Mouse (Mus musculus) gonadal fat pad, adult 2 months (tissue): ENCODE data around the gene Mkln1. TPM values are rescaled to one million over a fixed set of nuclear protein-coding genes. Genes with fewer than 3 reads are reported as not detected.
"Not testable (repeated sequence)": the region's sequence is repeated elsewhere in the genome, so short reads cannot be mapped to it uniquely, and the experiment has no call there.

Experiments
- DNase-seq: peaks from one replicate; pipeline ENCODE4 v3.0.0-alpha.2; 2012; ENCODE audit warnings: low read depth
- polyA plus RNA-seq: library from polyadenylated mRNA; depleted of rRNA; stranded (reverse); fragments of >200 nt; gene quantifications from 2 replicates; pipeline ENCODE4 v1.2.3, GENCODE M21; 2012; rRNA removed

Gene Mkln1
- polyA plus RNA-seq, 1 experiment = 35.8 TPM

GRCm38 (mm10) chr6:31549361-31550051, 151.0 kb downstream of the Mkln1 start:
- DNase-seq = no peak

GRCm38 (mm10) chr6:31550876-31551532, 152.5 kb downstream of the Mkln1 start:
- no peak for DNase-seq

DNA sequence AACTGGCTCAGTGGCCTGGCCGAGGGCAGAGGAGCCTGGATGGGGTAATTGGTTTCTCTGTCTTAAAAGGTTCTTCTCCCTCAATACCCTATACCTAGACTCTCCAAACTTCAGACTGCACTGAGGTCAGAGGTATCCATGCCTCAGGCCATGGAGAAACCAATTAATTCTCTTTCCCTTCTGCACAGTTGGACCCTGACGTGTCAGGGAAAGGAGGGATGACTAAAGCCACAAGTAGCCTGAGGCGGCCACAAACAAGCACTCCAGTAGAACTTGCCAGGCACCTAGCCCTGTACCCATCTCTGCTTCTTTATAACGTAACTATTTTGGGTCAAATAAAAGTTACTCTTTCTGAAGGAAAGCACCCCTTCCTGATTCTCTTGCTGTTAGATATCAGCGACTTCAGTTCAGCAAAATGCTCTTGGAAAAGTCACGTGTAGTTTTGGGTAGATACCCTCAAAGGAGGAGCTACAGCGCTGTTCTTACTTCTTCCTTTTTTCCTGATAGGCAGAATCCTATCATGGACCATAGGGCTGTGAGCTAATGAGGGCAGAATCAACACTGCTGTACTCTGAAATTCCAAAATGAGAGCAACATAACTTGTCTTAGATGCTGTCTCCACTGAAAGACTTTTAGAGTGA, 158.0 kb downstream of the Mkln1 start:
- no peak for DNase-seq

DNA sequence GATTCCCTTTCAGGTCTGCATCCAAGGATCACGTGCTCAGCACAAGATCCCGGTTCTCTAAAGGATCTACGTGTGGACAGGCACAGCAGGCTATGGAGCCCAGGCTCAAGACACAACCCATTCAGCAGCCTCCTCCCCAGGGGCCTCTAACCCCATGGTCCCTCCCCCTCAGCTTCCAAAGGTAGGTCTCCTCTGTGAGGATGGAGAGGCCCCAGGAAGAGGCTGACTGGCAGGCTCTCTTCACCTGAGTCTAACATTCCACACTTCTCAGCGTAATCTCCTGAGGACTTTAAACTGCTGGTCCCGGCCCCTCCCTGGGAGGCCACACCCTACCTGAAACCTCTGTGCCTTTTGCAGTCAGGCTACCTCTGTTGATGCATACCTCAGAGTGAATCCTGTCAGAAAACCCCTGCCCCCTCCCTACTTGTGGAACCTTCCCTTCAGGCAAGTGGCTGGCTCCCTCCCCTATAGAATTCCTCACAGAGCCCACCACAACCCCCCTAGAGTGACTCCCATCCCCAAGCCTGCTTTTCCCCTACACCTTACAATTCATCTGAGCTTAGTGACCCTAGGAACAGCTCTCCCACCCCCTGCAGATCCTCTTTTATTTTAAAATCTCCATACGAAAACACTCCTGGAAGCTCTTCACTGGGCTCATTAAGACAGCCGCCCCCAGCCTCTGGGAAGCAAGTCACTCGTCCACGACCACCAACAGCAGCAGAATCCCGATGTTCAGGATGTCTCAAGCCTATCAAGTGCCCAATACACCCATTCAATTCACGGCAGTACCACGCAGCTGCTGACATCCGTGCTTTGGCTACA, 161.8 kb downstream of the Mkln1 start:
- no peak for DNase-seq

DNA sequence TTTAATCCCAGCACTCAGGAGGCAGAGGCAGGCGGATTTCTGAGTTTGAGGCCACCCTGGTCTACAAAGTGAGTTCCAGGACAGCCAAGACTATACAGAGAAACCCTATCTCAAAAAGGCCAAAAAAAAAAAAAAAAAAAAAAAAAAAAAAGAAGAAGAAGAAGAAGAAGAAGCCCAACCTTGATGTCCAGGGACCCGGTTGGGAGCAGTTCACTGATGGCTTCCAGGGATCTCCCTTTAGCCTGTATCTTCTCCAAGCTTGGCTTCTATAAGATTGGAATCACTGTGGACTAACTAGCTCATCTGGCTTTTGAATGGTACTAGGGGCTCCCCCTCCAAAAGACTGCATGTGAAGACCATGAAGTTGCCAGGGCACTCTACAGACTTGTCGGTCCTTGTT, 163.4 kb downstream of the Mkln1 start:
- not testable (repeated sequence) for DNase-seq

DNA sequence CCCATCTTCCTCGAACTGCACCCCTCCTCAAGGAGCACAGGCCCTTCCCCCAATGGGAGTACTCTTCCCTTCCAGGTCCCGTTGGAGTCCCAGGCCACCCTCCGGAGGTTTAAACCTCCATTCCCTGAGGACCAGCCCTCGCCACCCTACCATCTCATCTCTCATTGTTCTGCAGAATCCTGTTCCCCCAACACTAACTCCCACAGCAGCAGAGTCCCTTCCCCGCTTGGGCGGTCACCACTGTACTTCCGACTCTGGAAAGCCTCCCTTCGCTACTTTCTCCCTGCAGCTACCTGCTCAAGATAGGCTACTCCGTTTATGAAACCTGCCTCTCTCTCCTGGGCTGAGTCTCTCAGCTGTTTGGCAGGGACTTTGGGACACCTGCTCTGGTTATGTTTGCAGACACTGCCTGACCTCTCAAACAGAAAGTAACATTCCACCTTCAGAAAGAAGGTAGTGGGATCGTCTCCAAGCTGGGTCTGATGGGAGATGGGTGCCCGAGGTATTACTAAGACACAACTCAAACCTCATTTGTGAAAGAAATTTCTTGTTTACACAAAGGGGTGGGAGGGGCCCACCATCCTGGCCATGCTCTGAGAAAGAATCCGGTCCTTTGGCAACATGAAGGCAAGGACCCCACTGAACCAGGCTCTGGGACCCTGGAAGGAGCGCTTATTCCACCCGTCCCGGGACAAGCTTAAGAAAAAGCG, 164.0 kb downstream of the Mkln1 start:
- DNase-seq = no peak

DNA sequence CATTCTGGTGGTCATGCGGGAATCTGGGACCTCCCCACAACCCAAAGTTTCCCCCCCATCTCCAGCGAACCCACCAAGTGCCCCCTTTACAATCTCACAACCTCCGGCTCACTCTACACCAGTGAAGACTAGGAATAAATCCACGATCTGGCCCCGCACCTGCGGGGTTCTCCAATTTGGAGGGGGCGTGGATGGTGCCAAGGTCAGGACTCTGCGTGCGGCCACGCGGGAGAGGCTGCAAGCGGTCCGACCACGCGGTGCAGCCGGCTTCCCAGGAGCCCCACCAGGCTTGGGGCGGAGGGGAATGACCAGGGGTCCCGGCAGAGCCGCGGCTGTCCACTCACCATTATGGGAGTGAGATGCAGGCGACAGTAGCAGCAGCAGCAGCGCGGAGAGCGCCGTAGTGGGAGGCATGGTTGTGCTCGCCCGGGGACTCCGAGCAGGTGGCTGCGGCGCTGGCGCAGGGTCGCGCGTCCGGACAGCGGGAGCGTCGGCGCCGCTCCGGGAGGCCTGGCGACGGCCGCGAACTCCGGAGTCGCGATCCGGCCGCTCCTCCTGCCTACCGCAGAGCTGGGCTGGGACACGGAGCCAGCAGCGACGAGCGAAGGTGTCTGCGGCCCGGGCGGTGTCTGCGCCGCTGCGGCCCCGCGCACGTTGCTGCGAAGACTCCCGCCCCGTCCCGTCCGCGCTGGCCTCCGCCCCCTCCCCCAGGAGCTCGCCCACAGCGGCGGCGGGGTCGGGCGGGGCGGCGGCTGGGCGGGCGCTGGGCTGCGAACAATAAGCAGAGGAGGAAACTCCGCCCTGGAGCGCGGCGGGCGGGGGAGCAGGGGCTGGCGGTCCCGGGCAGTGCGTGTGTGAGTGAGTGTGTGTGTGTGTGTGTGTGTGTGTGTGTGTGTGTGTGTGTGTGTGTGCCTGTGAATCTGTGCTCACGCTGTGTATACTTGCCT, 165.0 kb downstream of the Mkln1 start, which contains the start of gene Podxl:
Gene Podxl, minus strand, starts transcription at position 747 of the 947 bp plus-strand sequence.
- no peak for DNase-seq

GRCm38 (mm10) chr6:31564182-31564531, 165.6 kb downstream of the Mkln1 start:
- no peak for DNase-seq

DNA sequence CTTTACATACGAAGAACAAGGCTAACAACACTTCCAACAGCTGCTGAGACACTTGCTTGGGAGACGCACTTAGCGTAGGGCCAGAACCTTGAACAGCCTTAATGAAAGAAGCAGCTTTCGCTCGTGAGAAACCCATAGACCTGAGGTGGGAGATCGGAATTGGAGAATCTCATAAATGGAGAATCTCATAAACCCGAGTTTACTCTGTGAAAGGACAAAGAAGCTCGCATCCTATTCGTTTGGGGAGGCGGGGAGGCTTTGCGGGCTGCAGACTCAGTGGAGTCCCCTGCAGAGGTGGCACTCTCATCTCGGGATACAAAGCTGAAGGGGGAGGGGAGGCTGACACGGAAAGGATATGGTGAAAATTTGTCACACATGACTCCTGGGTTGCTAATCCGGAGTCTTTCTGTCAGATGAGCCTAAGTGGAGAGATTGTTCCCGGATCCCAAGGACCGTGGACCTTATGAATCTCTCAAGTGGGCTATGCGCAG, 166.4 kb downstream of the Mkln1 start:
- no peak for DNase-seq

Other genes starting within 250 kb of the Mkln1 start
- 26.9 and 30.2 TPM in 2 replicates for gene Podxl, start 165.2 kb downstream of the Mkln1 start, polyA plus RNA-seq